19 mouse cellular contexts compared by ENCODE assay signal in the genomic region with DNA sequence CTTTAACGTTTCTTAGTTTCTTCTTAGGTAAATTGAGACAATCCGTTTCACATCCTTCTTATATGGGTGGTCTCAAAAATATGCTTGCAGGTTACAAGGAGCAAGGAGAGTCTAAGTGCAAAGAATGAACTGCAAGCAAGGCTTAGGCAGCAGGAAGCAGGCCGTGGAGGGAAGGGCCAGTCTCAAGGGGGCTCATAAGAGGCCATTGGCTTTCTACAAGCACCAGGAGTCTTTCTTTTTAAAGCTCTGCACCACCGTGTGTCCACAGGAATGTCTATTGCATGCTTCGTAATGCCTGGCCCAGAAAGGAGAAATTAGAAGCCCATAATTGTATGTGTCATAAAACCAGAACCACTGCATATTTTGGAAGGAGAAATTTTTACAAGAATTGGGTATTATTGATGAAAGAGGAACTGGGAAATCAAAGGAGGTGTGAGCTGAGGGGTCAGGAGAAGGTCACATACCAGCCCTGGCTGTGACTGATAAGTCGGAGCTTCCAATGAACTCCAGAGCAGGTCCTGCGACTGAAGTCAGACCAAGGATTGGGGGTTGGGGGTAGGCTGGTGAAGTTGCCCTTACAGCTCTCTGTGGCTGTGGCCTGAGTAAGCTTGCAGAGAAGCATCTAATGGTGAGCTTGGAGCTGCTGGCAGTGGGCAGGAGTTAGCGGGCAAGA.
DNase-seq lines count a peak whose midpoint lies in the region; ATAC-seq and TF ChIP-seq lines count a peak whose summit lies in the region.
"Had no signal": no experiment of that assay in that cellular context is flagged by ENCODE, and none has a peak within 500 bp of the region (broad histone marks: within the 10 kb centered on the region; RNA-seq: fewer than 3 reads in every experiment).

No protein-coding gene starts in this region.

- no peak for TF ChIP-seq POLR2A in embryonic fibroblast, embryonic 13.5 days (IDR thresholded peaks at IDR 0.05; ENCODE audit: low read depth, low read length)

- ATAC-seq in limb, embryonic 15.5 days (ENCODE audit: insufficient number of reproducible peaks, low FRiP score, low TSS enrichment, low read depth): 0 out of 2 replicates have a peak, but pooled peaks have one; percentile 40
- no peak for ATAC-seq in forebrain, embryonic 14.5 days
- ATAC-seq: forebrain, embryonic 16.5 days had no signal

- no peak overlapping the region for H3K9ac ChIP-seq in limb, embryonic 15.5 days
- H3K9ac ChIP-seq in forebrain, embryonic 14.5 days (ENCODE audit: low read length): no peak overlapping the region
- H3K9ac ChIP-seq: liver, embryonic 14.5 days; neural tube, embryonic 13.5 days had no signal

- no peak overlapping the region for H3K4me2 ChIP-seq in limb, embryonic 15.5 days
- H3K4me2 ChIP-seq in forebrain, embryonic 14.5 days (ENCODE audit: low read length): no peak overlapping the region
- H3K4me2 ChIP-seq: midbrain, embryonic 11.5 days; neural tube, embryonic 13.5 days had no signal

- no peaks in the 10 kb centered on the region for H3K36me3 ChIP-seq in limb, embryonic 15.5 days
- H3K36me3 ChIP-seq in forebrain, embryonic 14.5 days (ENCODE audit: control insufficient read depth, insufficient read depth, low read length): no peaks in the 10 kb centered on the region
- H3K36me3 ChIP-seq: heart, embryonic 10.5 days; neural tube, embryonic 13.5 days had no signal

- 47% methylated on average over 8 of the region's 8 CpGs for WGBS in limb, embryonic 15.5 days
- WGBS in forebrain, embryonic 14.5 days: 79% methylated on average over 8 of the region's 8 CpGs

- peak; percentile 9 for DNase-seq in A20 (ENCODE audit: low read depth, low spot score)
- DNase-seq in embryo, embryonic 10 days (ENCODE audit: low spot score): peak; percentile 18
- no peak for DNase-seq in adrenal gland, adult 8-10 months
- no peak for DNase-seq in forebrain, embryonic 14.5 days (ENCODE audit: low spot score)
- no peak for DNase-seq in adrenal gland, postnatal 14 days
- DNase-seq: cerebellum, adult 9-10 months; kidney, adult 18-20 months; kidney, postnatal 14 days; right cerebral cortex, postnatal 14 days; thymus, adult 2 months had no signal

- peak overlapping the region; percentile 50 for H3K27ac ChIP-seq in embryonic fibroblast, embryonic 13.5 days (ENCODE audit: insufficient read depth, low read length)
- no peak overlapping the region for H3K27ac ChIP-seq in limb, embryonic 15.5 days
- no peak overlapping the region for H3K27ac ChIP-seq in forebrain, embryonic 14.5 days (ENCODE audit: low read depth, low read length)
- H3K27ac ChIP-seq: heart, embryonic 10.5 days; layer of hippocampus, adult 2 months; liver, embryonic 14.5 days; neural tube, embryonic 13.5 days had no signal

- no peak for TF ChIP-seq CTCF in embryonic fibroblast, embryonic 13.5 days (IDR thresholded peaks at IDR 0.05; ENCODE audit: borderline replicate concordance, insufficient read depth, low read length)

- no peak overlapping the region for H3K4me3 ChIP-seq in embryonic fibroblast, embryonic 13.5 days (ENCODE audit: insufficient read depth, low read length)
- H3K4me3 ChIP-seq in limb, embryonic 15.5 days: no peak overlapping the region
- no peak overlapping the region for H3K4me3 ChIP-seq in forebrain, embryonic 14.5 days (ENCODE audit: low read depth, low read length)
- H3K4me3 ChIP-seq: erythroblast, embryonic 14.5 days; heart, embryonic 10.5 days; layer of hippocampus, adult 2 months; neural tube, embryonic 13.5 days had no signal

- no peaks in the 10 kb centered on the region for H3K9me3 ChIP-seq in limb, embryonic 15.5 days
- no peaks in the 10 kb centered on the region for H3K9me3 ChIP-seq in forebrain, embryonic 14.5 days (replicated peaks; ENCODE audit: control insufficient read depth, low read length)
- H3K9me3 ChIP-seq: heart, embryonic 10.5 days; neural tube, embryonic 13.5 days had no signal

- no peaks in the 10 kb centered on the region for H3K4me1 ChIP-seq in embryonic fibroblast, embryonic 13.5 days (ENCODE audit: control insufficient read depth, insufficient read depth, low read length)
- no peaks in the 10 kb centered on the region for H3K4me1 ChIP-seq in limb, embryonic 15.5 days
- no peaks in the 10 kb centered on the region for H3K4me1 ChIP-seq in forebrain, embryonic 14.5 days (ENCODE audit: control insufficient read depth, insufficient read depth, low read length)
- H3K4me1 ChIP-seq: neural tube, embryonic 13.5 days had no signal

- H3K27me3 ChIP-seq in limb, embryonic 15.5 days: no peaks in the 10 kb centered on the region
- no peaks in the 10 kb centered on the region for H3K27me3 ChIP-seq in forebrain, embryonic 14.5 days (replicated peaks; ENCODE audit: control insufficient read depth, insufficient read depth, low read length)

Comparison
In these comparisons a context has a peak if more than half of its experiments do, and no peak if none do; other contexts are left out.
1. DNase-seq: peak in A20 (single experiment) and embryo, embryonic 10 days (single experiment); none in adrenal gland, adult 8-10 months (single experiment), forebrain, embryonic 14.5 days (single experiment) and adrenal gland, postnatal 14 days (single experiment).